Mouse (Mus musculus) skeletal muscle tissue, postnatal 0 days (tissue): ENCODE results near the gene Clec4e. TPM values are rescaled to one million over a fixed set of nuclear protein-coding genes. Genes with fewer than 3 reads are reported as not detected.

Experiments used
- polyA plus RNA-seq: library from polyadenylated mRNA; unstranded; fragments of >200 nt; fragmentation: Nextera tagmentation; extraction: Ambion mirVana; gene quantifications from 2 replicates; pipeline ENCODE4 v1.2.1, GENCODE M21; 2015

Gene Clec4e
- polyA plus RNA-seq = 0.06 TPM in 1 of 2 replicates, not detected in the other

DNA sequence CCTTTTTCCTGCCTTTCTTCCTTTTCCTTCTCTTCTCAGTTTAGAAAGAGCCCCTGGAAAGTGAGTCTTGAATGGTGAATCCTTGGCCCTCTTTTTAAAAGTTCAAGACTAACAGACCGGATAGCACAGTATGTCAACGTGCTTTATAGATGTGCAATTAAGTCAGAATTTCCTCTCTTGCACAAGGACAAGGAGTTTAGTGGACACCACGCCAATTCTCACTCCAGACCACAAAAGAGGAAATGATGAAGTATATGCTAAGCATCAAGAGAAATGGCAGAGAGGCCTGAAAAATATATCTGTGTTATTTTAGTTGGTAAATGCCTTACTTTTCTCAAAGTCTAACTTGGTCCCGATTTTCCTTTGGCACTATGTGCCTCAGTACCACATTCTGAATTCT is at the start of gene Clec4e:
TSS of gene Clec4e (minus strand) at position 118 of the 400 bp plus-strand sequence.

GRCm38 (mm10) chr6:123308033-123308432 is 18.4 kb upstream of the Clec4e start, which contains the start of gene Vmn2r19:
Gene Vmn2r19, plus strand, starts transcription at chr6:123308333.

GRCm38 (mm10) chr6:123261555-123262161 is 28.0 kb downstream of the Clec4e start, which contains the start of gene Clec4d:
Gene Clec4d, plus strand, starts transcription at chr6:123262111.

Other genes starting within 250 kb of the Clec4e start
- not detected in 2 replicates for gene Clec4b1, start 239.9 kb downstream of the Clec4e start, polyA plus RNA-seq
- gene Clec4a2, start 183.4 kb downstream of the Clec4e start, polyA plus RNA-seq = 6.0 and 7.8 TPM in 2 replicates
- not detected in 2 replicates for gene Clec4b2, start 117.0 kb downstream of the Clec4e start, polyA plus RNA-seq
- 5.8 and 6.3 TPM in 2 replicates for gene Clec4n, start 60.0 kb downstream of the Clec4e start, polyA plus RNA-seq
- gene Clec4d, start 27.8 kb downstream of the Clec4e start, polyA plus RNA-seq = 0.32 TPM in 2 replicates
- not detected in 2 replicates for gene Vmn2r19, start 18.5 kb upstream of the Clec4e start, polyA plus RNA-seq
- not detected in 2 replicates for gene Vmn2r20, start 128.2 kb upstream of the Clec4e start, polyA plus RNA-seq
- gene Vmn2r21, start 243.5 kb upstream of the Clec4e start, polyA plus RNA-seq = not detected in 2 replicates